In the genomic region with DNA sequence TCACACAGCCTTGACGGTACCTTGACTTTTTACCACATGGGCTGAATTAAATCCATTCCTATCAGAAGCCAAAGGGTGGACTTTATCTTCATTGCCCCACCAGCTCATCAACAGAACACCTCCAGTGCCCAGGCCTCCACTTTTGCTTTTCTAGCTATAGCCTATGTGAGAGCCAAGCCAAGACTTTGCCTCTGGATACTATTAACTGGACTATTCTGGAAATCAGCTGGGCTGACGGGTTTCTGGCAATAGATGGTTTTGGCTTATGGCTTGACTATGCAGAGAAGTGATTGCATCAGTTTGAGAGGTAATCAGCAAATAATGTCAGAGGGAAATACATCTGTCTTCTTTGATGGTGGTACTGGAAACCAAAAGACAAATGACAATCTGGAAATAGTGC, we compare ENCODE assay signal across 29 mouse cellular contexts.
DNase-seq lines count a peak whose midpoint lies in the region; ATAC-seq and TF ChIP-seq lines count a peak whose summit lies in the region.
"Had no signal": no experiment of that assay in that cellular context is flagged by ENCODE, and none has a peak within 500 bp of the region (broad histone marks: within the 10 kb centered on the region; RNA-seq: fewer than 3 reads in every experiment).

No protein-coding gene starts in this region.

- H3K4me2 ChIP-seq in heart, embryonic 12.5 days: no peak overlapping the region
- H3K4me2 ChIP-seq in lung, postnatal 0 days (replicated peaks; ENCODE audit: low read depth, low read length): no peak overlapping the region
- H3K4me2 ChIP-seq: embryonic facial prominence, embryonic 12.5 days; embryonic facial prominence, embryonic 15.5 days; heart, embryonic 13.5 days; hindbrain, embryonic 12.5 days; hindbrain, embryonic 15.5 days had no signal

- 81% methylated on average over 2 of the region's 2 CpGs for WGBS in heart, embryonic 12.5 days
- 77% methylated on average over 2 of the region's 2 CpGs for WGBS in lung, postnatal 0 days

- TF ChIP-seq EP300 in lung, postnatal 0 days (IDR thresholded peaks at IDR 0.05): no peak

- no peaks in the 10 kb centered on the region for H3K9me3 ChIP-seq in heart, embryonic 12.5 days (replicated peaks)
- no peaks in the 10 kb centered on the region for H3K9me3 ChIP-seq in lung, postnatal 0 days (ENCODE audit: low read length)
- H3K9me3 ChIP-seq: embryonic facial prominence, embryonic 12.5 days; embryonic facial prominence, embryonic 15.5 days; heart, embryonic 13.5 days; hindbrain, embryonic 12.5 days; hindbrain, embryonic 15.5 days had no signal

- H3K27me3 ChIP-seq in heart, embryonic 12.5 days (replicated peaks): no peaks in the 10 kb centered on the region
- H3K27me3 ChIP-seq in lung, postnatal 0 days (replicated peaks; ENCODE audit: insufficient read depth, low read length): no peaks in the 10 kb centered on the region
- H3K27me3 ChIP-seq: embryonic facial prominence, embryonic 12.5 days; embryonic facial prominence, embryonic 15.5 days; heart, embryonic 13.5 days; hindbrain, embryonic 12.5 days; hindbrain, embryonic 15.5 days had no signal

- ATAC-seq in heart, embryonic 12.5 days (ENCODE audit: insufficient number of reproducible peaks, low FRiP score): no peak
- ATAC-seq in lung, postnatal 0 days: 0 out of 2 replicates have a peak, but pooled peaks have one; percentile 37
- ATAC-seq: activated CD4-positive, CD25-positive, alpha-beta regulatory T cell, adult 4 months; forebrain, embryonic 14.5 days; forebrain, postnatal 0 days had no signal

- TF ChIP-seq POLR2A in embryonic fibroblast, embryonic 13.5 days (IDR thresholded peaks at IDR 0.05; ENCODE audit: low read depth, low read length): no peak

- no peaks in the 10 kb centered on the region for H3K4me1 ChIP-seq in heart, embryonic 12.5 days (replicated peaks)
- H3K4me1 ChIP-seq in lung, postnatal 0 days (ENCODE audit: insufficient read depth, low read depth, low read length): no peaks in the 10 kb centered on the region
- no peaks in the 10 kb centered on the region for H3K4me1 ChIP-seq in embryonic fibroblast, embryonic 13.5 days (ENCODE audit: control insufficient read depth, insufficient read depth, low read length)
- H3K4me1 ChIP-seq: embryonic facial prominence, embryonic 12.5 days; embryonic facial prominence, embryonic 15.5 days; heart, embryonic 13.5 days; hindbrain, embryonic 12.5 days; hindbrain, embryonic 15.5 days had no signal

- TF ChIP-seq CTCF in lung, postnatal 0 days (IDR thresholded peaks at IDR 0.05): no peak
- no peak for TF ChIP-seq CTCF in embryonic fibroblast, embryonic 13.5 days (IDR thresholded peaks at IDR 0.05; ENCODE audit: borderline replicate concordance, insufficient read depth, low read length)

- H3K4me3 ChIP-seq in heart, embryonic 12.5 days: no peak overlapping the region
- H3K4me3 ChIP-seq in lung, postnatal 0 days (ENCODE audit: low read depth, low read length): no peak overlapping the region
- no peak overlapping the region for H3K4me3 ChIP-seq in embryonic fibroblast, embryonic 13.5 days (ENCODE audit: insufficient read depth, low read length)
- H3K4me3 ChIP-seq: embryonic facial prominence, embryonic 12.5 days; embryonic facial prominence, embryonic 15.5 days; erythroblast, embryonic 14.5 days; gastrocnemius, adult 2 months; heart, embryonic 13.5 days; hindbrain, embryonic 12.5 days; hindbrain, embryonic 15.5 days had no signal

- no peak overlapping the region for H3K27ac ChIP-seq in heart, embryonic 12.5 days (ENCODE audit: poor library complexity, severe bottlenecking)
- H3K27ac ChIP-seq in lung, postnatal 0 days (ENCODE audit: low read length): no peak overlapping the region
- peak overlapping the region; percentile 57 for H3K27ac ChIP-seq in embryonic fibroblast, embryonic 13.5 days (ENCODE audit: insufficient read depth, low read length)
- H3K27ac ChIP-seq: embryonic facial prominence, embryonic 12.5 days; embryonic facial prominence, embryonic 15.5 days; gastrocnemius, adult 2 months; heart, embryonic 13.5 days; hindbrain, embryonic 12.5 days; hindbrain, embryonic 15.5 days had no signal

- H3K9ac ChIP-seq in heart, embryonic 12.5 days: no peak overlapping the region
- no peak overlapping the region for H3K9ac ChIP-seq in lung, postnatal 0 days (replicated peaks; ENCODE audit: low read depth)
- H3K9ac ChIP-seq: embryonic facial prominence, embryonic 12.5 days; embryonic facial prominence, embryonic 15.5 days; forebrain, postnatal 0 days; heart, embryonic 13.5 days; hindbrain, embryonic 12.5 days; hindbrain, embryonic 15.5 days had no signal

- peak; percentile 54 for DNase-seq in heart, adult 11 months
- peak; percentile 32 for DNase-seq in lung, postnatal 0 days (ENCODE audit: low spot score)
- no peak for DNase-seq in lung, postnatal 25 days (ENCODE audit: low spot score)
- no peak for DNase-seq in retina, postnatal 1 day
- no peak for DNase-seq in kidney, postnatal 14 days
- DNase-seq in spleen, adult 18-20 months: no peak
- DNase-seq: adrenal gland, postnatal 10 days; adrenal gland, postnatal 36 days; B cell, adult 2 months; cerebellum, adult 11 months; cerebellum, adult 2 months; cerebellum, adult 9-11 months; cerebellum, postnatal 25 days; forebrain, postnatal 0 days; gastrocnemius, adult 2 months; gastrocnemius, postnatal 14 days; heart, adult 18-20 months; heart, postnatal 14 days; heart, postnatal 4 days had no signal

- H3K36me3 ChIP-seq in heart, embryonic 12.5 days: no peaks in the 10 kb centered on the region
- no peaks in the 10 kb centered on the region for H3K36me3 ChIP-seq in lung, postnatal 0 days (ENCODE audit: insufficient read depth, low read length)
- H3K36me3 ChIP-seq: embryonic facial prominence, embryonic 12.5 days; embryonic facial prominence, embryonic 15.5 days; heart, embryonic 13.5 days; hindbrain, embryonic 12.5 days; hindbrain, embryonic 15.5 days had no signal

Comparison
In these comparisons a context has a peak if more than half of its experiments do, and no peak if none do; other contexts are left out.
1. DNase-seq: peak in heart, adult 11 months (single experiment) and lung, postnatal 0 days (single experiment); none in lung, postnatal 25 days (single experiment), retina, postnatal 1 day (single experiment), kidney, postnatal 14 days (single experiment) and spleen, adult 18-20 months (0 of 2).